Mouse (Mus musculus): ENCODE data around the gene Myt1l. TPM values are rescaled to one million over a fixed set of nuclear protein-coding genes. Genes with fewer than 3 reads are reported as not detected.

Myt1l gene
- polyA plus RNA-seq, 1 experiment from 2014 or later = 1.2 TPM

DNA sequence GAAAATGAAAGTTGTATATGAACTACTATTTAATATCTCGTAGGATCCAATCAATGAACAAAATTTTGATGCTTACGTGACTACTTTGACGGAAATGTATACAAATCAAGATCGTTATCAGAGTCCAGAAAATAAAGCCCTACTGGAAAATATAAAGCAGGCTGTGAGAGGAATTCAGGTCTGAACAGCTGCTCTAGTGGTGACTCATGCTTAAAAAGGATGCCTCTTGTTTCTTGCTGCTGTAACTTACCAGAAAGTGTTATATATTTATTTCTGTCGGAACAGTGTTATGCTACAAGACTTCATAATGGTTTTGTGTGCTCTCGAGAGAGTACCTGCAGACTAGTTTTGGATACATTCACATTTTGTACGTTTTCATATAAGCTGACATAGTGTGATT, 392.1 kb downstream of the Myt1l start:
- peaks cover 5% of the 10 kb centered on the region; the same call in 1 of the 2 replicates for H3K9me3 ChIP-seq
- no peaks in the 10 kb centered on the region for H3K36me3 ChIP-seq
- no peak overlapping the region for H3K27ac ChIP-seq
- no peaks in the 10 kb centered on the region for H3K27me3 ChIP-seq
- 78% methylated on average over 7 of the region's 7 CpGs for WGBS
- H3K4me2 ChIP-seq = no peak overlapping the region
- H3K4me3 ChIP-seq (replicated peaks) = no peak overlapping the region
- no peak overlapping the region for H3K9ac ChIP-seq (replicated peaks)
- no peaks in the 10 kb centered on the region for H3K4me1 ChIP-seq (replicated peaks)
- no peak for ATAC-seq (ENCODE audit: insufficient number of reproducible peaks, insufficient read depth, low FRiP score, low TSS enrichment, low read depth)

DNA sequence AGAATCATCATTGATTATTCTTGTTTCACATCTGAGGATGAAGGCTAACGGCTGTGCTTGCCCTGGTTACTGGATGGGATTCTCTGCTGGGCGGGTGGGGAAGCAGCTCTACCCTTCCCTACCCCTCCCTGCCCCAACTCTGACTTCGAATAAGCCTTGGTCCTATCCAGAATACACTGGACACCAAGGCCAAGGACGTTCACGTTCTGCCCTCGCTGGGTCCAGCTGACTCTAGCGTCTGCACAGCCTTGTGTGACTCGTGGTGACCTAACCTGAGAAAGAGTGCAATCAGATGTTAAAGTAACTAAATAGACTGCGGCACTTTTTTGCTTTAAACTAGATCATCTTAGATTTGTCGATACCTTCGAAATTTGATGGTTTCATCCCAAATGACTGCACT, 393.3 kb downstream of the Myt1l start:
- H3K27me3 ChIP-seq = no peaks in the 10 kb centered on the region
- no peak overlapping the region for H3K4me2 ChIP-seq
- 83% methylated on average over 11 of the region's 11 CpGs for WGBS
- ATAC-seq (ENCODE audit: insufficient number of reproducible peaks, insufficient read depth, low FRiP score, low TSS enrichment, low read depth) = no peak
- H3K36me3 ChIP-seq = no peaks in the 10 kb centered on the region
- H3K4me1 ChIP-seq (replicated peaks) = no peaks in the 10 kb centered on the region
- peaks cover 5% of the 10 kb centered on the region; the same call in 1 of the 2 replicates for H3K9me3 ChIP-seq
- no peak overlapping the region for H3K9ac ChIP-seq (replicated peaks)
- no peak overlapping the region for H3K27ac ChIP-seq
- H3K4me3 ChIP-seq (replicated peaks) = no peak overlapping the region

DNA sequence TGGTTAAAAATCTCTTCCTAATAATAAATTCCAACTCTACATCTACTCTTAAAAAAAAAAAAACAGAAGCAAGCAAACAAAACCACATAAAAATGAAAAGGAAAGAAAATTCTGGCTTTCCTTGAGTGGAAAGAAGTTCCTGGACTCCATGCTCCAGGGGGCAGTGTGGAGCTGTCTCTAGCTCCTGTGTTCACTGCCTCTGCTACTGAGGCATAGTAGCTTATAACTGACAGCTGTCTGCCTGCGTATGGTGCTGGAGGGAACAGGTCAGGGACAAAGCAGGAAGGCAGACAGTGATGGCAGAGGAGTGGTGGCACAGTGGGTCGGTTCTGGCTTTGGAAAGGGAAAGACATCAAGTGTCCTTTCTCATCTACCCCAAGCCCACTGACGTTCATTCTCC, 398.7 kb downstream of the Myt1l start:
- no peak for ATAC-seq (ENCODE audit: insufficient number of reproducible peaks, insufficient read depth, low FRiP score, low TSS enrichment, low read depth)
- Histone ChIP-seq H3K36me3 (no peaks in the 10 kb centered on the region), H3K9ac (replicated peaks) (no peak overlapping the region), H3K27me3 (no peaks in the 10 kb centered on the region), H3K4me2 (no peak overlapping the region), H3K9me3 (no peaks in the 10 kb centered on the region), H3K27ac (no peak overlapping the region), H3K4me1 (replicated peaks) (no peaks in the 10 kb centered on the region), H3K4me3 (replicated peaks) (no peak overlapping the region)
- 40% methylated on average over 3 of the region's 3 CpGs for WGBS

DNA sequence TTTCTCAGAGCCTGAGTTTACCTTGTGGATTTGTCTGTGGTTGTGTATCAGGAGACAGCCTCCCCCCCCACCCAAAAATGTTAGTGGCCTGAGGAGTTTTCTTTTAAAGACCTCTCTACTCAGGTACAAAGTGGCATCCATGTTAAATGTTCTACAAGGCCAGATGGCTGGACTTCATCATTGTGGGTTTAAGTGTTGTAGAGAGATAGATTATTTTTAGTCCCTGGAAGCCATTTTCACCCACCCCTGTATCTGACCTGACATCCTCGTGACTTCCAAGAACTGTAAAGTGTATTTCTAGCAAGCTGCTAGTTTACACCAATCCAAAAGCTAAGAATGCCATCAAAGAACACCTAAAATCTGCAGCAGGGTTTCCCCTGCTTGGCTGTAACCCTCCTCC, 402.4 kb downstream of the Myt1l start:
- Histone ChIP-seq H3K36me3 (no peaks in the 10 kb centered on the region), H3K9ac (replicated peaks) (no peak overlapping the region), H3K9me3 (no peaks in the 10 kb centered on the region), H3K27me3 (no peaks in the 10 kb centered on the region), H3K4me1 (replicated peaks) (0 out of 2 replicates have a peak, but pooled peaks cover 3% of the 10 kb centered on the region), H3K4me3 (replicated peaks) (no peak overlapping the region), H3K27ac (no peak overlapping the region), H3K4me2 (no peak overlapping the region)
- 74% methylated on average over 1 of the region's 1 CpGs for WGBS
- no peak for ATAC-seq (ENCODE audit: insufficient number of reproducible peaks, insufficient read depth, low FRiP score, low TSS enrichment, low read depth)

DNA sequence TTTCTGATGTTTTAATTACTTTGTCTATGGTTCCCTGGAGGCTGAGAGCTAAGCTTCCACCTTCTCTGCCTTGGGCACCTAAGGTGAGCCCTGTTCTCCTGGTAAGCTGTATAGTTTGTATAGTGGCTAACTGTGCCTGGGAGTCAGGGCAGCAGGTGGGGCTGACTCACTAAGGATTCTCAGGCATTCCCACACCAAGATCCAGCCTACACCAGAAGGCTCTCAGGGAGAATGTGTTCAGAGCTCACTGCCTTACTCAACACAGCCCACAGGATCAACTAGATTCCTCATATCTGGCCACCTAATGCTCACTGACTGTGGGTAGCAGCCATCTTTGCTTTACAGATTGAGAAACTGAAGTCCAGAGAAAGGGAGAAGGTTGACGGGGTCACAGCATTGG, 404.8 kb downstream of the Myt1l start:
- H3K27ac ChIP-seq = no peak overlapping the region
- peaks cover 11% of the 10 kb centered on the region for H3K4me1 ChIP-seq (replicated peaks)
- H3K4me2 ChIP-seq = no peak overlapping the region
- no peak for ATAC-seq (ENCODE audit: insufficient number of reproducible peaks, insufficient read depth, low FRiP score, low TSS enrichment, low read depth)
- no peaks in the 10 kb centered on the region for H3K36me3 ChIP-seq
- H3K9ac ChIP-seq (replicated peaks) = no peak overlapping the region
- WGBS = 81% methylated on average over 1 of the region's 1 CpGs
- no peak overlapping the region for H3K4me3 ChIP-seq (replicated peaks)
- no peaks in the 10 kb centered on the region for H3K27me3 ChIP-seq
- H3K9me3 ChIP-seq = no peaks in the 10 kb centered on the region

DNA sequence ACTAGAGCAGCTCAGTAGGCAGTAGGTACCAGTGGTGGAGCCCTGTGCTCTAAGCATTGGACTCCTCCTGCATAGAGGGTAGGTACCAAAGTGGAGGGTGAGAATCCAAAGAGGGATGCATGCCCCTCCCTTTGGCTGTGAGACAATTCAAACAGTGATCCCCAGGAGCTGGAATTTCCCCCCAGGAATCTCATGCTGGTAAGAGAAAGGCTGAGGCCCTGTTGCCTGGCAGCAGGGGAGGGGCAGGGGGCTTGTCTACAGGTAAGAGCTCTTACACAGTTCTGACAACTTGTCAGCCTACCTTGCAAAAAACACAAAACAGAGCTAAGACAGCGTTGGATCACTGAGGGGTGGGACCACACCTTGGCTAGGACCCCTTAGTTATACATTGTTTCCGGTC, 405.3 kb downstream of the Myt1l start:
- Histone ChIP-seq H3K27me3 (no peaks in the 10 kb centered on the region), H3K9ac (replicated peaks) (no peak overlapping the region), H3K4me3 (replicated peaks) (no peak overlapping the region), H3K9me3 (no peaks in the 10 kb centered on the region), H3K4me1 (replicated peaks) (peaks cover 11% of the 10 kb centered on the region), H3K27ac (no peak overlapping the region), H3K4me2 (no peak overlapping the region), H3K36me3 (no peaks in the 10 kb centered on the region)
- WGBS = 64% methylated on average over 2 of the region's 2 CpGs
- ATAC-seq (ENCODE audit: insufficient number of reproducible peaks, insufficient read depth, low FRiP score, low TSS enrichment, low read depth) = no peak

DNA sequence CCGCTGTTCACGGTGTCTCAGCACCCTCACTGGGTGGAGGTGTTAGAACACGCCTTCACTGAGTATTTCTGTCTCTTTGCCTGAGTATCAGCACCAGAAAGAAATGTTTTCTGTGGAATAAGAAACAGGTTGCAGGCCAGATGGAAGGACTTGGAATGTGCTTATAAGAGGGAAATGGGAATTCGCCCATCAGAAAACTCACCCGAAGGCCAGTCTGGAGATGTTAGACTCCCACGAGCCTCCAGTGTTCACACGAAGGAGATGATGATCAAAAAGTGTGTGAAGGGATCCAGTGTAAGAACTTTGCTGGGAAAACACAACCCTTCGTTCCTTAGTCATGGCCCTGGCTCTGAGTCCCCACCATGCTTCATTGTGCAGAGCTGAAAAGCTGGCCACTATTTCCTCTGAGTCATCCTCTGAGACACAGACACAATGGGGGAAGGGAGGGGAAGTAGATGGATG, 406.0 kb downstream of the Myt1l start:
- Histone ChIP-seq H3K4me3 (replicated peaks) (no peak overlapping the region), H3K4me1 (replicated peaks) (peaks cover 12% of the 10 kb centered on the region), H3K36me3 (no peaks in the 10 kb centered on the region), H3K9me3 (no peaks in the 10 kb centered on the region), H3K9ac (replicated peaks) (no peak overlapping the region), H3K4me2 (no peak overlapping the region), H3K27ac (no peak overlapping the region), H3K27me3 (no peaks in the 10 kb centered on the region)
- ATAC-seq (ENCODE audit: insufficient number of reproducible peaks, insufficient read depth, low FRiP score, low TSS enrichment, low read depth) = no peak
- WGBS = 62% methylated on average over 8 of the region's 8 CpGs

DNA sequence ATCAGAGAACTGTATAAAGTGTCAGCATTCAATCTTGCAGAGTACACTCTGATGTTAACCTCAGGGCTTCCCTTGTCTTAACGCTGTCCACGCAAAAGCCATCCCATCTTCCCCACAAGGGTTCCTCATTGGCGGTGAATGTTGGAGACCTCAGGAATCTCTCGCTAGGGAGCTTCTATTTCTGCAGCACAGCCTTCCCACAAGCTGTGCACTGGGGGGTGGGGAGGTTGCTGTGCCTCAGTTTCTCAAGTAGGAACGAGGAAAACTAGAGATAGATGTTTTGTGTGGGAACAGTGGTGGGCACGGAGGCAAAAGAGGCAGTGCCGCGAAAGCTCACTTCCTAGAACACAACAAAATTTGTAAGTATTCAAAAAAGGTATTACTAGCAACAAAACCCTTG, 409.1 kb downstream of the Myt1l start, which contains the start of gene Pxdn:
Pxdn (plus strand) TSS at position 301 of the 400 bp plus-strand sequence.
- peak within 1 kb of the TSS; percentile 95 for H3K9ac ChIP-seq (replicated peaks)
- H3K27me3 ChIP-seq = no peaks in the 10 kb centered on the region
- WGBS = 39% methylated on average over 8 of the region's 8 CpGs
- H3K4me3 ChIP-seq (replicated peaks) = peak within 1 kb of the TSS; percentile 91
- peak within 1 kb of the TSS; percentile 88 for H3K4me2 ChIP-seq
- peaks cover 40% of the 10 kb centered on the region for H3K4me1 ChIP-seq (replicated peaks)
- no peak for ATAC-seq (ENCODE audit: insufficient number of reproducible peaks, insufficient read depth, low FRiP score, low TSS enrichment, low read depth)
- peaks cover 10% of the 10 kb centered on the region; the same call in 1 of the 2 replicates for H3K36me3 ChIP-seq
- H3K9me3 ChIP-seq = no peaks in the 10 kb centered on the region
- peak within 1 kb of the TSS; percentile 96 for H3K27ac ChIP-seq

DNA sequence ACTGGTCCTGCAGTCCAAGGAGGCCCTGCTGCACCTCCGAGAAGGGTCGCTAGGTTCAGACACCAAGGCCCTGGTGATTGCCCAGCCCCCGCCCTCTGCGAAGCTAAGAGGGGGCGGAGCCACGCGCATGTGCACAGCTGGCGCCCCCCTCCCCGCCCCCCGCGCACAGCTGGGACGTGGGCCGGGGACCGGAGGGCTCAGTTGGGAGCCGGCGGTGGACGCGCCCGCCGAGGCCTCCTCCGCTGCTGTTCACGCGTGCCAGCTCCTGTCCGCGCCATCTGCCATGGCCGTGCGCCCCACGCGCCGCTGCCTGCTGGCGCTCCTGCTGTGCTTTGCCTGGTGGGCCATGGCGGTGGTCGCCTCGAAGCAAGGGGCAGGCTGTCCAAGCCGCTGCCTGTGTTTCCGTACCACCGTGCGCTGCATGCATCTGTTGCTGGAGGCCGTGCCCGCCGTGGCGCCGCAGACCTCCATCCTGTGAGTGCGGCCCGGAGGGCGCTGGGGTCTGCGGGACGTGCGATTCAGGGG, 409.7 kb downstream of the Myt1l start:
- no peaks in the 10 kb centered on the region for H3K27me3 ChIP-seq
- peaks cover 16% of the 10 kb centered on the region; the same call in 1 of the 2 replicates for H3K36me3 ChIP-seq
- peak overlapping the region; percentile 91 for H3K4me3 ChIP-seq (replicated peaks)
- H3K4me1 ChIP-seq (replicated peaks) = peaks cover 40% of the 10 kb centered on the region
- H3K27ac ChIP-seq = peak overlapping the region; percentile 96
- peak; percentile 89 for ATAC-seq (ENCODE audit: insufficient number of reproducible peaks, insufficient read depth, low FRiP score, low TSS enrichment, low read depth)
- H3K9me3 ChIP-seq = no peaks in the 10 kb centered on the region
- H3K4me2 ChIP-seq = peak overlapping the region; percentile 88
- peak overlapping the region; percentile 95 for H3K9ac ChIP-seq (replicated peaks)
- WGBS = under 1% methylated on average over 49 of the region's 49 CpGs

DNA sequence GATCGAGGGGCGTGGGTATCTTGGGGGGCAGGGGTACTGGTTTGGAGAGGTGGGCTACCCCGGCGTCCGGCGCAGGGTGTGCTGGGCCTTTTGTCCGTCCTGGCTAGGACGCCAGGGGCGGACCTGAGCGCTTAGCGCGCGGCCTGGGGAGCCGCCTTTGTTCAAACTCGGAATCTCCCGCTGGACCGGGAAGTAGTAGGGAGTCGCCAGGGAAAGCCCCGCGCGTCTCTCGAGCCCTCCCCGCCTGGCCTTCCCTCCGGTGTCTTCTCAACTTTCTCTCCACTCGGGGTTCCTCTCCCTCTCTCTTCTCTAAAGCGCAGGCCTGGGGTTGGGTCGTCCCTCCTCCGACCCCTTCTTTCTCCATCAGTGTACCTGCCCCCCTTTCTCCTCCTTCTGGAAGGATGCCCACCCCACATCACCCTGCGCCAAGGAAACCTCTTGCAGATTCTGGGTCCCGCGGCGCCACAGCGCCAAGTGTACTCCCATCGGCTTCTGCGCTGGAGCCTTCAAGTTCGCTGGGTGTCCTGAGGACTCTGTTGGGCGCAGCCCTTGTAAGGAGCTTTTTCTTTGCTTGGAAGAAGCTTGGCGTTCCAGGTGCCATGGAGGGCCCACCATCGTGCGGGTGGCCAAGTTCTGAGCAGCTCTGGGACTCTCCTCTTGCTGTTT, 410.3 kb downstream of the Myt1l start:
- Histone ChIP-seq H3K4me3 (replicated peaks) (peak overlapping the region; percentile 91), H3K4me1 (replicated peaks) (peaks cover 43% of the 10 kb centered on the region), H3K27ac (peak overlapping the region; percentile 96), H3K36me3 (peaks cover 16% of the 10 kb centered on the region; the same call in 1 of the 2 replicates), H3K4me2 (peak overlapping the region; percentile 88), H3K27me3 (no peaks in the 10 kb centered on the region), H3K9ac (replicated peaks) (peak overlapping the region; percentile 95), H3K9me3 (no peaks in the 10 kb centered on the region)
- ATAC-seq (ENCODE audit: insufficient number of reproducible peaks, insufficient read depth, low FRiP score, low TSS enrichment, low read depth) = peak; percentile 61
- under 1% methylated on average over 40 of the region's 40 CpGs for WGBS

DNA sequence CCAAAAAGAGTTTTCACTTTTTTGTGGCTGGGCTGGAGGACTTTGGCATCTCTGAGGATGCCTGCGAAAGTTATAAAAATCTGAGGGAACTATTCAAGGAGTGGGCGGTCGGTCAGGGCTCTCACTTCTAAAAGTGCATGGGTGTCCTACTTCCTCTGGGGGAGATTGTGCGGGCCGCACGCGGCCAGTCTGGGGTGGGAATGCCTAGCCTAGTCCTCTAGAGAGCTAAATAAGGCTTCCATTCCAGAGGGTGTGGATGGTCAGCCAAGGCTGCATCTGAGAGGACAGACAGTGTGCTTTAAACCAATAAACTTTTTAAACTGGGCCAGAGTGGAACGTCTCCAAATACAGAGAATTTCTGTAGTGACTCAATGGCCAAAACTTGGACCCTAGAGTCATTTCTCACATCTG, 411.1 kb downstream of the Myt1l start:
- H3K4me1 ChIP-seq (replicated peaks) = peaks cover 45% of the 10 kb centered on the region
- H3K9me3 ChIP-seq = no peaks in the 10 kb centered on the region
- WGBS = 2% methylated on average over 8 of the region's 8 CpGs

More for the DNA sequence above, 411.1 kb downstream of the Myt1l start:
- H3K27ac ChIP-seq = peak overlapping the region; percentile 96
- H3K9ac ChIP-seq (replicated peaks) = peak overlapping the region; percentile 95
- no peak for ATAC-seq (ENCODE audit: insufficient number of reproducible peaks, insufficient read depth, low FRiP score, low TSS enrichment, low read depth)
- peak overlapping the region; percentile 91 for H3K4me3 ChIP-seq (replicated peaks)
- H3K36me3 ChIP-seq = peaks cover 16% of the 10 kb centered on the region; the same call in 1 of the 2 replicates
- H3K4me2 ChIP-seq = peak overlapping the region; percentile 88
- H3K27me3 ChIP-seq = no peaks in the 10 kb centered on the region

All from limb, embryonic 12.5 days (tissue).